Mouse (Mus musculus): ENCODE results near the gene C2cd2l. TPM values are rescaled to one million over a fixed set of nuclear protein-coding genes. Genes with fewer than 3 reads are reported as not detected.
A peak's percentile ranks its signal among the peaks of the same experiment; 100 is the strongest.

Gene C2cd2l
- total and polyA plus RNA-seq, 3 experiments, result 6.3 to 35.8 (median 19.3) TPM

DNA sequence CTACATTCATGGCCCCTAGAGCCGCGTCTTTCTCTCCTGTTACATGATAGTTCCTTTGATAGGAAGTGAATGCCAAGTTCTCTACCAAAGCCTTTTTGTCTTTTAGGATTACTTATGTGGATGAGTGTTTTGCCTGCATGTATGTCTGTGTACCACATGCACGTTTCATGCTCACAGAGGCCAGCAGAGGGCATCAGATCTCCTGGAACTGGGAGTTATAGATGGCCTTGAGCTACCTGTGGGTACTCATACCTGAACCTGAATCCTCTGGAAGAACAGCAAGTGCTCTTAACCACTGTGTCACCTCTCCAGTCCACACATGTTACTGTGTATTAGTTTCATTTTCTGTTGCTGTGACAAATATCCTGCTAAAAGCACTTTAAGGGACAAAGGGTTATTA, 27.6 kb downstream of the C2cd2l start:
- ATAC-seq (ENCODE audit: extremely low read depth, insufficient number of reproducible peaks, low FRiP score, poor library complexity, severe bottlenecking) (no peak), DNase-seq (ENCODE audit: low spot score) (no peak)
- Histone ChIP-seq H3K27me3 (ENCODE audit: insufficient read depth, low read length) (no peaks in the 10 kb centered on the region), H3K4me1 (ENCODE audit: insufficient read depth, low read depth, low read length) (peaks cover 43% of the 10 kb centered on the region), H3K36me3 (replicated peaks) (peaks cover 70% of the 10 kb centered on the region), H3K4me3 (ENCODE audit: low read depth, low read length) (no peak overlapping the region), H3K9me3 (replicated peaks) (peaks cover 7% of the 10 kb centered on the region)
- no peak for TF ChIP-seq POLR2AphosphoS5 (IDR thresholded peaks at IDR 0.05; ENCODE audit: insufficient replicate concordance, low read depth, low read length)
- peak; percentile 31 for TF ChIP-seq CTCF (IDR thresholded peaks at IDR 0.05; ENCODE audit: low read depth, low read length)

DNA sequence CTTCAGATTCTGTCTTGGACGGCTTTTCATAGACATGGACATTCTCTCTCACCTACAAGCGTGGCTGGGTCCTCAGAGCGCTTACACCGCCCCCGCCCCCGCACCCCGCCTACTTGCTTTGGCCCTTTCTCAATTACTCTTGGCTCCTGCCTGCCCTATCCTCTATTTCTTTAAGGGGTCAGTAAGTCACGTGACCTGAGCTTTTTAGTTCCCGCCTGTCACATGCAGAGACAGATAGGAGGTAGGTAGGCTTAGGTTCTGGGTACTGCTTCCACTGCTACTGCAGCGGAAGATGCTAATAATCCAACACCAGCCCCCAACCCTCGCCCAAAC, 31.2 kb downstream of the C2cd2l start:
- Histone ChIP-seq H3K4me1 (ENCODE audit: insufficient read depth, low read depth, low read length) (peaks cover 70% of the 10 kb centered on the region), H3K36me3 (replicated peaks) (peaks cover 55% of the 10 kb centered on the region), H3K9me3 (replicated peaks) (peaks cover 7% of the 10 kb centered on the region), H3K4me3 (ENCODE audit: low read depth, low read length) (peak overlapping the region; percentile 98; the same call in 1 of the 2 replicates), H3K27me3 (ENCODE audit: insufficient read depth, low read length) (no peaks in the 10 kb centered on the region)
- TF ChIP-seq GATA1 (IDR thresholded peaks at IDR 0.05; ENCODE audit: borderline replicate concordance, low read length) (no peak), CTCF (IDR thresholded peaks at IDR 0.05; ENCODE audit: low read depth, low read length) (no peak), GATA2 (IDR thresholded peaks at IDR 0.05; ENCODE audit: borderline replicate concordance, low read depth, low read length) (no peak), POLR2AphosphoS5 (IDR thresholded peaks at IDR 0.05; ENCODE audit: insufficient replicate concordance, low read depth, low read length) (no peak), TAL1 (conservative IDR thresholded peaks at IDR 0.05; ENCODE audit: low read depth, low read length) (no peak)
- DNase-seq (ENCODE audit: low spot score) (peak; percentile 52), ATAC-seq (ENCODE audit: extremely low read depth, insufficient number of reproducible peaks, low FRiP score, poor library complexity, severe bottlenecking) (peak; percentile 47)

DNA sequence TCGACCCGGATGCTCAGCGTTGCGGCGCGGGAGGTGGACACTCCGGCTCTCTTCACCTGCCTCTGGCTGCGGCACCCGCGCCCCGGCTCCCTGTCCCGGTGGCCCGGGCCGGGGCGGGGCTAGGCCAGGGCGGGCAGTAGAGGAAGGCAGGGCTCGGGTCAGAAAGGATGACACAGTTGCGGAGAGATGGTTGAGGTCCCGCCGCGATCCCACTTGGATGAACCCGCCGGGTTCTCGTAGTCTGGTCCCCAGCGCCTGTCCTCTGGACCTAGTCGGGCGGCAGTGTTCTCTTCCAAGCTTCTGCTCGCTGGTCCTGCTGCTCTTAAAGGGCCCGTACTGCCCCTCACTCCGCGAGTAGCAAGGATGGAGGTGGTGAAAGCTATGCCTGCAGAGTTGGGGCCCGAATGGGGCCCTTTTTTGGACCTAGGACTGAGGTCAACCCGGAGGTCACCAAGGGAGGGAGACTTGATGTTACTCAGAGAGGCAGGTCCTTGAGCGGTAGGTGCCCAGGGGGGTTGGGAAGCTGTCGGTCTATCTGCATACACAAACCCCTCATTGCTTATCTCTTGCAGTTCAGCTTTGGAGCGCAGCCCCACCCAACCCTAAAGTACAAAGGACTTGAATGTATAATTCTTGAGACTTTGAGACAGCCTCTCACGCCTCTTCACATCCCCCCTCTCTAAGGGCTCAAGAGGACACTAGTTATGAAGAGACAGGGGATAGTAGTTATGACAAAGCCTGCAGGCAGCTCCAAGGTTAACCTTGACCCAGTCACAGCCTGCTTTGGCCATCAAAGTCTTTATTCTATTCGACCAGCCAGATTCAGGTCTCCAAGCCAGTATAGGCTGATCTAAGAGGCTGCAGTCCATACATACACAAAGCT, 31.8 kb downstream of the C2cd2l start, which contains the start of gene Abcg4:
Gene Abcg4, minus strand, starts transcription at position 540 of the 883 bp plus-strand sequence.
- Histone ChIP-seq H3K9me3 (replicated peaks) (peaks cover 7% of the 10 kb centered on the region), H3K36me3 (replicated peaks) (peaks cover 55% of the 10 kb centered on the region), H3K4me3 (ENCODE audit: low read depth, low read length) (peak within 1 kb of the TSS; percentile 98), H3K4me1 (ENCODE audit: insufficient read depth, low read depth, low read length) (peaks cover 76% of the 10 kb centered on the region), H3K27me3 (ENCODE audit: insufficient read depth, low read length) (no peaks in the 10 kb centered on the region)
- TF ChIP-seq TAL1 (conservative IDR thresholded peaks at IDR 0.05; ENCODE audit: low read depth, low read length), result peak; percentile 82
- TF ChIP-seq GATA2 (IDR thresholded peaks at IDR 0.05; ENCODE audit: borderline replicate concordance, low read depth, low read length), result no peak
- peak; percentile 79 for ATAC-seq (ENCODE audit: extremely low read depth, insufficient number of reproducible peaks, low FRiP score, poor library complexity, severe bottlenecking)
- DNase-seq (ENCODE audit: low spot score), result peak; percentile 80

DNA sequence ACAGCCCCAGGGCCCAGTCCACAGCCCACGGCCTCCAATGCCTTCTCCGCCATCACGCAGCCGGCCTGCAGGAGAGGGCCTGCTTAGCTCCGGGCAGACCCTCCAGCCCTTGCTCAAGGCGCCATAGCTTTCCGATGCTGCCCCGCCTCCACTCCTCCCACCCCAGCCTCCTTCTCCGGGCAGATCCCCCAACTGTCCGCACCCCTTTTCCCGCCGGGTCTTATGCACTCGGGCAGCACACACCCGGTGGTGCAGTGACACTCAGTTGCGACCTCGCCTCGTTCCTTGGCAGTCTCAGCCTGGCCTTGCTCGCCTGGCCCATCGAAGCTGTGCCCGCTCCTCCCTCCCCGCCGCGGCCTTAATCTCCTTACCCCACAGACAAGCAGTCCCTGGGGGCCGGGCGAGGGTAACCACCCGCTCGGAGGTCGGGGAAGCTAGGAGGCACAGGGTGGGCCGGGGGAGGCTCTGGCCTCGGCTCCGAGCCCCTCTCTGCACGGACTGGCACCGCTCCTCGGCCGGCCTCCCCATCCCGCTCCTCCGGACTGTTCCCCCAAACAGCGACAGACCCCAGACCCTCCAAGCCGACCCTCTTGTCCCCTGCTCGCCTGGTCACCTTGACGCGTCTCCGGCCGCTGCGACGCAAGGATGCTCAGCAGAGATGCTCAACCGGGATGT, 32.5 kb downstream of the C2cd2l start:
- ATAC-seq (ENCODE audit: extremely low read depth, insufficient number of reproducible peaks, low FRiP score, poor library complexity, severe bottlenecking) (no peak), DNase-seq (ENCODE audit: low spot score) (peak; percentile 69)
- H3K4me1 ChIP-seq (ENCODE audit: insufficient read depth, low read depth, low read length), result peaks cover 71% of the 10 kb centered on the region

DNA sequence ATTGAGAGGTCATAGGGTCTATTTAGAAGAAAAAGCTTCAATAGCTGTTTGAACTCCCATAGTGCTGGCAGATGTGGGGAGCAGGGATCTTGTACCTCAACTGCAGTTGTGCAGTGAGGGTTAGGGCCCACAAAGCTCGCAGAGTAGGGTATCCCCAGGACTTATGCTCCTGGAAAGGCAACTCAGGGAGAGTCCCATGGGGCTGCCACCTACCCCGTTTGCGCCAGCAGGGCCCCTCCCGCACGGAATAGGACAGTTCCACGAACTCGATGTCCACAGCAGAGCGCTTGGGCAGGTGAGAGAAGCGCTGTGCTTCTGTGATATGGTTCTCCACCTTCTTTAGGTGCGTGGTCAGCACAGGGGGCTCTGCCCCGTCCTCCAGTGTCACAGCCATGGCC, 33.1 kb downstream of the C2cd2l start:
- TF ChIP-seq POLR2AphosphoS5 (IDR thresholded peaks at IDR 0.05; ENCODE audit: insufficient replicate concordance, low read depth, low read length) (no peak), GATA1 (IDR thresholded peaks at IDR 0.05; ENCODE audit: borderline replicate concordance, low read length) (no peak), GATA2 (IDR thresholded peaks at IDR 0.05; ENCODE audit: borderline replicate concordance, low read depth, low read length) (no peak), TAL1 (conservative IDR thresholded peaks at IDR 0.05; ENCODE audit: low read depth, low read length) (no peak), CTCF (IDR thresholded peaks at IDR 0.05; ENCODE audit: low read depth, low read length) (no peak)
- Histone ChIP-seq H3K9me3 (replicated peaks) (peaks cover 7% of the 10 kb centered on the region), H3K4me1 (ENCODE audit: insufficient read depth, low read depth, low read length) (peaks cover 74% of the 10 kb centered on the region), H3K4me3 (ENCODE audit: low read depth, low read length) (peak overlapping the region; percentile 98), H3K36me3 (replicated peaks) (peaks cover 54% of the 10 kb centered on the region), H3K27me3 (ENCODE audit: insufficient read depth, low read length) (no peaks in the 10 kb centered on the region)
- peak; percentile 33 for DNase-seq (ENCODE audit: low spot score)
- no peak for ATAC-seq (ENCODE audit: extremely low read depth, insufficient number of reproducible peaks, low FRiP score, poor library complexity, severe bottlenecking)

More for the DNA sequence above, 32.5 kb downstream of the C2cd2l start:
- Histone ChIP-seq H3K36me3 (replicated peaks) (peaks cover 53% of the 10 kb centered on the region), H3K27me3 (ENCODE audit: insufficient read depth, low read length) (no peaks in the 10 kb centered on the region), H3K9me3 (replicated peaks) (peaks cover 7% of the 10 kb centered on the region), H3K4me3 (ENCODE audit: low read depth, low read length) (peak overlapping the region; percentile 98)
- TF ChIP-seq GATA1 (IDR thresholded peaks at IDR 0.05; ENCODE audit: borderline replicate concordance, low read length) (no peak), TAL1 (conservative IDR thresholded peaks at IDR 0.05; ENCODE audit: low read depth, low read length) (no peak), CTCF (IDR thresholded peaks at IDR 0.05; ENCODE audit: low read depth, low read length) (no peak), POLR2AphosphoS5 (IDR thresholded peaks at IDR 0.05; ENCODE audit: insufficient replicate concordance, low read depth, low read length) (no peak), GATA2 (IDR thresholded peaks at IDR 0.05; ENCODE audit: borderline replicate concordance, low read depth, low read length) (no peak)

DNA sequence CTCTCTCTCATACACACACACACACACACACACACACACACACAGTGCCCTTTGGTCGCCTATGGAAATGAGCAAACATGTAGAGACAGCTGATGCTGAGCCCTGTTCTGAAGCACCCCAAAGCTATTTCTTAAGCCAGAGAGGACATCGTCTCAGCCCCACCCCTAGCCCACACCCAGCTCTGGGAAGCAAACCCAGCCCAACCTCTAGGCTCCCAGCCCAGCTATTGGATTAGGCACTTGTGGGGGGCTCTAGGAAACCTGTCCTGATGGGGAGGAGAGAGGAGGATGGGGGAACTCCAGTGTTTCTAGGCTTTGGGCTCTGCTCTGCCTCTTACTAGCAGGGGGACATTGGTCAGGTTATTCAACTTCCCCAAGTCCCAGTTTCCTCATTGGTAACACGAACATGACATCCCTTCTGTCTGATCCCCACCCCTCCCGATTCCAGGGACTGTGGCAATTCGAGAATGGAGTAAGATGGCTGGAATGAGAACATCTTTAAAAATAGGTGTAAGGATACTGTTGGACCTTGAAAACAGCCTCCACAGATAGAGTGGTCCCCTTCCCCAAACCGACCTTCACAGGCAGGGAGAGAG, 33.7 kb downstream of the C2cd2l start:
- H3K36me3 ChIP-seq (replicated peaks), result peaks cover 54% of the 10 kb centered on the region
- TF ChIP-seq GATA2 (IDR thresholded peaks at IDR 0.05; ENCODE audit: borderline replicate concordance, low read depth, low read length) (no peak), CTCF (IDR thresholded peaks at IDR 0.05; ENCODE audit: low read depth, low read length) (no peak), TAL1 (conservative IDR thresholded peaks at IDR 0.05; ENCODE audit: low read depth, low read length) (no peak), GATA1 (IDR thresholded peaks at IDR 0.05; ENCODE audit: borderline replicate concordance, low read length) (no peak), POLR2AphosphoS5 (IDR thresholded peaks at IDR 0.05; ENCODE audit: insufficient replicate concordance, low read depth, low read length) (no peak)
- DNase-seq (ENCODE audit: low spot score), result no peak
- peaks cover 7% of the 10 kb centered on the region for H3K9me3 ChIP-seq (replicated peaks)
- H3K27me3 ChIP-seq (ENCODE audit: insufficient read depth, low read length), result no peaks in the 10 kb centered on the region
- no peak for ATAC-seq (ENCODE audit: extremely low read depth, insufficient number of reproducible peaks, low FRiP score, poor library complexity, severe bottlenecking)
- peak overlapping the region; percentile 98; the same call in 1 of the 2 replicates for H3K4me3 ChIP-seq (ENCODE audit: low read depth, low read length)
- H3K4me1 ChIP-seq (ENCODE audit: insufficient read depth, low read depth, low read length), result peaks cover 78% of the 10 kb centered on the region
